In genomic region chr1:192069971-192070591, GRCm38 (mm10) we compare ENCODE assay signal across 8 mouse cellular contexts. TPM values are rescaled to one million over a fixed set of nuclear protein-coding genes. Genes with fewer than 3 reads are reported as not detected.
A peak's percentile ranks its signal among the peaks of the same experiment; 100 is the strongest.
DNase-seq lines count a peak whose midpoint lies in the region; ATAC-seq lines count a peak whose summit lies in the region.

No protein-coding gene starts in this region.

- intact Hi-C loops in left cerebral cortex, postnatal 4 days (cut with DNase I), result no loop called here

- H3K4me1 ChIP-seq in midbrain, embryonic 11.5 days (ENCODE audit: control insufficient read depth, insufficient read depth, low read length), result no peaks in the 10 kb centered on the region
- no peaks in the 10 kb centered on the region for H3K4me1 ChIP-seq in midbrain, embryonic 15.5 days
- H3K4me1 ChIP-seq in heart, embryonic 16.5 days (ENCODE audit: control insufficient read depth, insufficient read depth, low read length), result peaks cover 19% of the 10 kb centered on the region
- H3K4me1 ChIP-seq in stomach, embryonic 16.5 days (ENCODE audit: control insufficient read depth, insufficient read depth, low read length), result peaks cover 19% of the 10 kb centered on the region; the same call in 1 of the 2 replicates

- H3K27me3 ChIP-seq in midbrain, embryonic 11.5 days (ENCODE audit: control insufficient read depth, insufficient read depth, low read length), result no peaks in the 10 kb centered on the region
- H3K27me3 ChIP-seq in midbrain, embryonic 15.5 days (replicated peaks), result no peaks in the 10 kb centered on the region
- no peaks in the 10 kb centered on the region for H3K27me3 ChIP-seq in heart, embryonic 16.5 days (ENCODE audit: control insufficient read depth, insufficient read depth, low read length)
- H3K27me3 ChIP-seq in stomach, embryonic 16.5 days (ENCODE audit: control insufficient read depth, insufficient read depth, low read length), result no peaks in the 10 kb centered on the region

- no peak overlapping the region for H3K4me2 ChIP-seq in midbrain, embryonic 11.5 days
- H3K4me2 ChIP-seq in midbrain, embryonic 15.5 days, result no peak overlapping the region
- H3K4me2 ChIP-seq in heart, embryonic 16.5 days (ENCODE audit: low read depth, low read length), result peak overlapping the region; percentile 32; the same call in 1 of the 2 replicates
- H3K4me2 ChIP-seq in stomach, embryonic 16.5 days (ENCODE audit: low read depth, low read length), result 0 out of 2 replicates have a peak overlapping the region, but pooled peaks have one; percentile 3

- peak; percentile 41 for DNase-seq in adrenal gland, postnatal 10 days
- DNase-seq in adrenal gland, adult 2 months, result no peak
- peak; percentile 69 for DNase-seq in midbrain, embryonic 11.5 days (ENCODE audit: low spot score, missing footprints)
- DNase-seq in left cerebral cortex, postnatal 4 days, result peak; percentile 81

- 63% methylated on average over 13 of the region's 13 CpGs for WGBS in midbrain, embryonic 11.5 days
- WGBS in midbrain, embryonic 15.5 days, result 55% methylated on average over 13 of the region's 13 CpGs
- 43% methylated on average over 13 of the region's 13 CpGs for WGBS in heart, embryonic 16.5 days
- WGBS in stomach, embryonic 16.5 days, result 44% methylated on average over 13 of the region's 13 CpGs

- no peak for ATAC-seq in midbrain, embryonic 11.5 days (ENCODE audit: low FRiP score)
- no peak for ATAC-seq in midbrain, embryonic 15.5 days (replicated peaks)
- ATAC-seq in heart, embryonic 16.5 days (replicated peaks; ENCODE audit: extremely low read depth, insufficient read depth, low FRiP score), result no peak
- no peak; the same call in none of the 2 replicates for ATAC-seq in stomach, embryonic 16.5 days (ENCODE audit: insufficient read depth, low FRiP score)
- no peak for ATAC-seq in erythroblast, adult 5-6 weeks (replicated peaks; ENCODE audit: low FRiP score, poor library complexity, severe bottlenecking)

- H3K27ac ChIP-seq in midbrain, embryonic 11.5 days (ENCODE audit: low read depth, low read length), result no peak overlapping the region
- H3K27ac ChIP-seq in midbrain, embryonic 15.5 days, result no peak overlapping the region
- H3K27ac ChIP-seq in heart, embryonic 16.5 days (ENCODE audit: low read length), result peak overlapping the region; percentile 73
- peak overlapping the region; percentile 43 for H3K27ac ChIP-seq in stomach, embryonic 16.5 days (ENCODE audit: low read length)

- no peaks in the 10 kb centered on the region for H3K36me3 ChIP-seq in midbrain, embryonic 11.5 days (ENCODE audit: control insufficient read depth, insufficient read depth, low read length)
- no peaks in the 10 kb centered on the region for H3K36me3 ChIP-seq in midbrain, embryonic 15.5 days (replicated peaks)
- peaks cover 24% of the 10 kb centered on the region for H3K36me3 ChIP-seq in heart, embryonic 16.5 days (ENCODE audit: control insufficient read depth, insufficient read depth)
- H3K36me3 ChIP-seq in stomach, embryonic 16.5 days (ENCODE audit: control insufficient read depth, insufficient read depth, low read length), result peaks cover 21% of the 10 kb centered on the region

- no peaks in the 10 kb centered on the region for H3K9me3 ChIP-seq in midbrain, embryonic 11.5 days (ENCODE audit: control insufficient read depth, low read length)
- H3K9me3 ChIP-seq in midbrain, embryonic 15.5 days, result no peaks in the 10 kb centered on the region
- H3K9me3 ChIP-seq in heart, embryonic 16.5 days (replicated peaks; ENCODE audit: control insufficient read depth, low read length), result no peaks in the 10 kb centered on the region
- H3K9me3 ChIP-seq in stomach, embryonic 16.5 days (replicated peaks; ENCODE audit: control insufficient read depth, low read length), result no peaks in the 10 kb centered on the region

- no peak overlapping the region for H3K9ac ChIP-seq in midbrain, embryonic 11.5 days (ENCODE audit: low read length)
- H3K9ac ChIP-seq in midbrain, embryonic 15.5 days, result no peak overlapping the region
- H3K9ac ChIP-seq in heart, embryonic 16.5 days (ENCODE audit: low read length), result peak overlapping the region; percentile 43
- no peak overlapping the region for H3K9ac ChIP-seq in stomach, embryonic 16.5 days (ENCODE audit: low read length)

- H3K4me3 ChIP-seq in midbrain, embryonic 11.5 days (ENCODE audit: low read depth, low read length), result no peak overlapping the region
- H3K4me3 ChIP-seq in midbrain, embryonic 15.5 days, result no peak overlapping the region
- no peak overlapping the region; the same call in 1 of the 2 replicates for H3K4me3 ChIP-seq in heart, embryonic 16.5 days (ENCODE audit: low read length)
- H3K4me3 ChIP-seq in stomach, embryonic 16.5 days (replicated peaks; ENCODE audit: low read length), result no peak overlapping the region

RNA-seq across cellular contexts. Expression of gene Traf5, which starts 22.3 kb away (rescaled TPM):
- 10 to 100 TPM in 1 of 2 experiments, 1 to 10 TPM in 1; 8.4 to 10.6 TPM for total RNA-seq in adrenal gland, postnatal 10 days (2021)
- total RNA-seq in adrenal gland, adult 2 months (2021), result 10 to 100 TPM in 1 of 2 experiments, 1 to 10 TPM in 1; 2.9 to 10.3 TPM
- polyA plus RNA-seq in adrenal gland, adult 2 months (2012; rRNA removed), result 1.7 and 2.0 TPM in 2 replicates
- polyA plus RNA-seq in midbrain, embryonic 11.5 days (2014; fragmentation: Nextera tagmentation; extraction: Ambion mirVana), result 2.5 and 4.1 TPM in 2 replicates
- polyA plus RNA-seq in midbrain, embryonic 15.5 days (2015; fragmentation: Nextera tagmentation; extraction: Ambion mirVana), result 1.8 and 3.3 TPM in 2 replicates
- 15.5 and 16.1 TPM in 2 replicates for polyA plus RNA-seq in heart, embryonic 16.5 days (2015; fragmentation: Nextera tagmentation; extraction: Ambion mirVana)
- 1 to 10 TPM; 3.4 to 4.6 TPM for total RNA-seq in left cerebral cortex, postnatal 4 days (2021)
- polyA plus RNA-seq in stomach, embryonic 16.5 days (2015; fragmentation: Nextera tagmentation; extraction: Ambion mirVana), result 31.5 and 35.6 TPM in 2 replicates
- 8.2 TPM in 1 of 2 replicates, not detected in the other for total RNA-seq in erythroblast, adult 5-6 weeks (2015; ENCODE audit: low replicate concordance)
- total RNA-seq in erythroblast, adult 5-6 weeks (2017; ENCODE audit: low replicate concordance), result 1.5 and 2.6 TPM in 2 replicates

Comparison
In these comparisons a context has a peak if more than half of its experiments do, and no peak if none do; other contexts are left out.
1. H3K27ac ChIP-seq: peak in heart, embryonic 16.5 days (single experiment) and stomach, embryonic 16.5 days (single experiment); none in midbrain, embryonic 11.5 days (single experiment) and midbrain, embryonic 15.5 days (single experiment).
2. H3K4me2 ChIP-seq: peak in heart, embryonic 16.5 days (single experiment) and stomach, embryonic 16.5 days (single experiment); none in midbrain, embryonic 11.5 days (single experiment) and midbrain, embryonic 15.5 days (single experiment).